Mouse (Mus musculus): Measurements from ENCODE around the gene Zbtb7a. TPM values are rescaled to one million over a fixed set of nuclear protein-coding genes. Genes with fewer than 3 reads are reported as not detected.
A peak's percentile ranks its signal among the peaks of the same experiment; 100 is the strongest.

Zbtb7a gene
- polyA plus RNA-seq, 1 experiment, result 26.1 TPM

- TF ChIP-seq CEBPB (IDR thresholded peaks at IDR 0.05; ENCODE audit: insufficient read depth, poor library complexity, severe bottlenecking) (no peak), MYOD1 (IDR thresholded peaks at IDR 0.05; ENCODE audit: control insufficient read depth in 1 of 3, insufficient read length in 2 of 3, low read depth in 2 of 3) (no peak), MYOG (IDR thresholded peaks at IDR 0.05; ENCODE audit: control insufficient read depth in 1 of 3, insufficient read depth in 1 of 3, insufficient read length in 2 of 3, low read depth in 2 of 3) (no peak), E2F4 (IDR thresholded peaks at IDR 0.05; ENCODE audit: insufficient read depth) (no peak), USF1 (IDR thresholded peaks at IDR 0.05; ENCODE audit: low read depth) (no peak), TCF12 (IDR thresholded peaks at IDR 0.05; ENCODE audit: insufficient read depth, poor library complexity, severe bottlenecking) (no peak), SRF (IDR thresholded peaks at IDR 0.05; ENCODE audit: control insufficient read depth, insufficient read length, low read depth) (no peak), REST (IDR thresholded peaks at IDR 0.05; ENCODE audit: insufficient read depth, insufficient read length) (no peak), POLR2AphosphoS2 (IDR thresholded peaks at IDR 0.05; ENCODE audit: insufficient read length, low read depth) (no peak), TCF3 (IDR thresholded peaks at IDR 0.05; ENCODE audit: insufficient read length, low read depth) (no peak), POLR2A (IDR thresholded peaks at IDR 0.05; ENCODE audit: insufficient read length, low read depth) (no peak), MAX (IDR thresholded peaks at IDR 0.05; ENCODE audit: low read depth) (no peak)
- no peak overlapping the region for H3ac ChIP-seq (ENCODE audit: control insufficient read depth, insufficient read length)
- H3K4me2 ChIP-seq (ENCODE audit: low read depth), result no peak overlapping the region
- no peaks in the 10 kb centered on the region for H3K36me3 ChIP-seq (ENCODE audit: control insufficient read depth, insufficient read depth)
- no peak overlapping the region for H3K4me3 ChIP-seq
- H3K79me2 ChIP-seq (ENCODE audit: control insufficient read depth, insufficient read depth), result peaks cover 58% of the 10 kb centered on the region
- H3K27me3 ChIP-seq (ENCODE audit: control insufficient read depth, insufficient read depth, insufficient read length), result no peaks in the 10 kb centered on the region
These were observed 26.7 kb downstream of the Zbtb7a start for GRCm38 (mm10) chr10:81161602-81162317.

GRCm38 (mm10) chr10:81162318-81162652 is 27.3 kb downstream of the Zbtb7a start:
- peaks cover 63% of the 10 kb centered on the region for H3K79me2 ChIP-seq (ENCODE audit: control insufficient read depth, insufficient read depth)
- H3ac ChIP-seq (ENCODE audit: control insufficient read depth, insufficient read length), result no peak overlapping the region
- no peaks in the 10 kb centered on the region for H3K36me3 ChIP-seq (ENCODE audit: control insufficient read depth, insufficient read depth)
- H3K27me3 ChIP-seq (ENCODE audit: control insufficient read depth, insufficient read depth, insufficient read length), result no peaks in the 10 kb centered on the region
- H3K4me2 ChIP-seq (ENCODE audit: low read depth), result no peak overlapping the region
- H3K4me3 ChIP-seq, result no peak overlapping the region
- TF ChIP-seq MAX (IDR thresholded peaks at IDR 0.05; ENCODE audit: low read depth), result no peak
- no peak for TF ChIP-seq TCF3 (IDR thresholded peaks at IDR 0.05; ENCODE audit: insufficient read length, low read depth)
- TF ChIP-seq USF1 (IDR thresholded peaks at IDR 0.05; ENCODE audit: low read depth), result no peak
- TF ChIP-seq SRF (IDR thresholded peaks at IDR 0.05; ENCODE audit: control insufficient read depth, insufficient read length, low read depth), result no peak

- peak in 2 of 3 experiments; percentile 64 to 74 for TF ChIP-seq MYOD1 (IDR thresholded peaks at IDR 0.05; ENCODE audit: control insufficient read depth in 1 of 3, insufficient read length in 2 of 3, low read depth in 2 of 3)
- TF ChIP-seq MYOG (IDR thresholded peaks at IDR 0.05; ENCODE audit: control insufficient read depth in 1 of 3, insufficient read depth in 1 of 3, insufficient read length in 2 of 3, low read depth in 2 of 3), result peak; percentile 8 to 87 (median 80)
- TF ChIP-seq TCF12 (IDR thresholded peaks at IDR 0.05; ENCODE audit: insufficient read depth, poor library complexity, severe bottlenecking), result no peak
- no peaks in the 10 kb centered on the region for H3K27me3 ChIP-seq (ENCODE audit: control insufficient read depth, insufficient read depth, insufficient read length)
- H3K4me3 ChIP-seq, result no peak overlapping the region
- no peak overlapping the region for H3ac ChIP-seq (ENCODE audit: control insufficient read depth, insufficient read length)
- no peaks in the 10 kb centered on the region for H3K36me3 ChIP-seq (ENCODE audit: control insufficient read depth, insufficient read depth)
- peaks cover 59% of the 10 kb centered on the region for H3K79me2 ChIP-seq (ENCODE audit: control insufficient read depth, insufficient read depth)
- no peak overlapping the region for H3K4me2 ChIP-seq (ENCODE audit: low read depth)
These were observed 30.1 kb downstream of the Zbtb7a start for GRCm38 (mm10) chr10:81165118-81165517.

GRCm38 (mm10) chr10:81167200-81168086 is 32.4 kb downstream of the Zbtb7a start, which contains the start of gene Pias4:
TSS of gene Pias4 (minus strand) at chr10:81167923.
- Histone ChIP-seq H3ac (ENCODE audit: control insufficient read depth, insufficient read length) (peak within 1 kb of the TSS; percentile 74), H3K4me2 (ENCODE audit: low read depth) (peak within 1 kb of the TSS; percentile 100), H3K36me3 (ENCODE audit: control insufficient read depth, insufficient read depth) (no peaks in the 10 kb centered on the region), H3K79me2 (ENCODE audit: control insufficient read depth, insufficient read depth) (peaks cover 48% of the 10 kb centered on the region), H3K4me3 (peak within 1 kb of the TSS; percentile 77), H3K27me3 (ENCODE audit: control insufficient read depth, insufficient read depth, insufficient read length) (no peaks in the 10 kb centered on the region)
- TF ChIP-seq USF1 (IDR thresholded peaks at IDR 0.05; ENCODE audit: low read depth) (peak; percentile 99), MYOG (IDR thresholded peaks at IDR 0.05; ENCODE audit: control insufficient read depth in 1 of 3, insufficient read depth in 1 of 3, insufficient read length in 2 of 3, low read depth in 2 of 3) (peak in 1 of 3 experiments; percentile 32), E2F4 (IDR thresholded peaks at IDR 0.05; ENCODE audit: insufficient read depth) (no peak), POLR2AphosphoS2 (IDR thresholded peaks at IDR 0.05; ENCODE audit: insufficient read length, low read depth) (peak; percentile 91), POLR2A (IDR thresholded peaks at IDR 0.05; ENCODE audit: insufficient read length, low read depth) (peak; percentile 95)

GRCm38 (mm10) chr10:81168087-81168431 is 33.0 kb downstream of the Zbtb7a start:
- Histone ChIP-seq H3ac (ENCODE audit: control insufficient read depth, insufficient read length) (peak overlapping the region; percentile 74), H3K4me2 (ENCODE audit: low read depth) (peak overlapping the region; percentile 100), H3K27me3 (ENCODE audit: control insufficient read depth, insufficient read depth, insufficient read length) (no peaks in the 10 kb centered on the region), H3K36me3 (ENCODE audit: control insufficient read depth, insufficient read depth) (no peaks in the 10 kb centered on the region), H3K79me2 (ENCODE audit: control insufficient read depth, insufficient read depth) (peaks cover 42% of the 10 kb centered on the region), H3K4me3 (peak overlapping the region; percentile 77)
- TF ChIP-seq E2F4 (IDR thresholded peaks at IDR 0.05; ENCODE audit: insufficient read depth) (no peak), CEBPB (IDR thresholded peaks at IDR 0.05; ENCODE audit: insufficient read depth, poor library complexity, severe bottlenecking) (no peak), USF1 (IDR thresholded peaks at IDR 0.05; ENCODE audit: low read depth) (no peak), SRF (IDR thresholded peaks at IDR 0.05; ENCODE audit: control insufficient read depth, insufficient read length, low read depth) (no peak), POLR2AphosphoS2 (IDR thresholded peaks at IDR 0.05; ENCODE audit: insufficient read length, low read depth) (no peak), TCF3 (IDR thresholded peaks at IDR 0.05; ENCODE audit: insufficient read length, low read depth) (no peak), REST (IDR thresholded peaks at IDR 0.05; ENCODE audit: insufficient read depth, insufficient read length) (no peak), MYOD1 (IDR thresholded peaks at IDR 0.05; ENCODE audit: control insufficient read depth in 1 of 3, insufficient read length in 2 of 3, low read depth in 2 of 3) (no peak), POLR2A (IDR thresholded peaks at IDR 0.05; ENCODE audit: insufficient read length, low read depth) (no peak)

Measured in myocyte (in vitro differentiated cells).